Mouse (Mus musculus) kidney, embryonic 16.5 days (tissue): Measurements from ENCODE around the gene Car5a. TPM values are rescaled to one million over a fixed set of nuclear protein-coding genes. Genes with fewer than 3 reads are reported as not detected.

Source experiments
- ATAC-seq: fragments of 200-750 bp; cut with Nextera tagmentation; 2 replicates; pipeline ENCODE4 v1.8.0; 2017; ENCODE audit warnings: moderate TSS enrichment; ENCODE audit not compliant: low FRiP score, low TSS enrichment
- H3K27ac ChIP-seq: fragments of 300-500 bp; sonication (generic); 2 replicates; pipeline ENCODE4 v1.5.1; 2014; ENCODE audit warnings: low read length
- H3K27me3 ChIP-seq: fragments of 300-500 bp; sonication (generic); 2 replicates; pipeline ENCODE4 v1.6.1; 2014; ENCODE audit warnings: low read length, control low read depth, mixed read lengths; ENCODE audit not compliant: insufficient read depth
- H3K36me3 ChIP-seq: fragments of 300-500 bp; sonication (generic); 2 replicates; pipeline ENCODE4 v1.6.1; 2014; ENCODE audit warnings: low read length, control low read depth, mixed read lengths; ENCODE audit not compliant: insufficient read depth
- H3K4me1 ChIP-seq: fragments of 300-500 bp; sonication (generic); 2 replicates; pipeline ENCODE4 v1.6.1; 2014; ENCODE audit warnings: low read length, control low read depth, mixed read lengths; ENCODE audit not compliant: insufficient read depth
- H3K4me2 ChIP-seq: fragments of 300-500 bp; sonication (generic); replicated peaks from 2 replicates; pipeline ENCODE4 v1.6.1; 2014; ENCODE audit warnings: low read depth, low read length
- H3K4me3 ChIP-seq: fragments of 300-500 bp; sonication (generic); 2 replicates; pipeline ENCODE4 v1.5.1; 2014; ENCODE audit warnings: mild to moderate bottlenecking, low read length
- H3K9ac ChIP-seq: fragments of 300-500 bp; sonication (generic); replicated peaks from 2 replicates; pipeline ENCODE4 v1.6.1; 2014; ENCODE audit warnings: low read length
- H3K9me3 ChIP-seq: fragments of 300-500 bp; sonication (generic); 2 replicates; pipeline ENCODE4 v1.6.1; 2016; ENCODE audit warnings: low read length, control low read depth
- WGBS: fragments of 180-500 bp; shearing (Covaris S2); extraction: QIAGEN DNeasy Blood & Tissue Kit; methylation state at CpG from one replicate; pipeline ENCODE4 v1.1.7; 2014; 5-methylcytosine and 5-hydroxymethylcytosine counted together
- polyA plus RNA-seq: library from polyadenylated mRNA; unstranded; fragments of >200 nt; fragmentation: Nextera tagmentation; extraction: Ambion mirVana; gene quantifications from 2 replicates; pipeline ENCODE4 v1.2.1, GENCODE M21; 2015

Gene Car5a
- not detected in 2 replicates for polyA plus RNA-seq

- H3K9ac ChIP-seq, result no peak within 1 kb of the TSS; the same call in 1 of the 2 replicates
- H3K4me1 ChIP-seq, result peaks cover 19% of the 10 kb centered on the region
- no peak for ATAC-seq
- H3K9me3 ChIP-seq, result no peaks in the 10 kb centered on the region
- H3K27me3 ChIP-seq, result no peaks in the 10 kb centered on the region
- H3K27ac ChIP-seq, result no peak within 1 kb of the TSS
- H3K4me3 ChIP-seq, result no peak within 1 kb of the TSS
- H3K36me3 ChIP-seq, result no peaks in the 10 kb centered on the region
- no peak within 1 kb of the TSS for H3K4me2 ChIP-seq
Observed at GRCm38 (mm10) chr8:121944831-121945230, at the start of gene Car5a. Car5a (minus strand) TSS chr8:121944904.

GRCm38 (mm10) chr8:121992911-121993310 lies 48.2 kb upstream of the Car5a start:
- ATAC-seq, result no peak

GRCm38 (mm10) chr8:121991611-121992010 lies 46.9 kb upstream of the Car5a start:
- peaks cover 34% of the 10 kb centered on the region for H3K36me3 ChIP-seq
- H3K4me2 ChIP-seq, result no peak overlapping the region
- H3K27ac ChIP-seq, result no peak overlapping the region
- H3K9ac ChIP-seq, result no peak overlapping the region
- WGBS, result 82% methylated on average over 7 of the region's 7 CpGs
- H3K4me1 ChIP-seq, result no peaks in the 10 kb centered on the region
- no peaks in the 10 kb centered on the region for H3K9me3 ChIP-seq
- no peaks in the 10 kb centered on the region for H3K27me3 ChIP-seq
- ATAC-seq, result no peak
- H3K4me3 ChIP-seq, result no peak overlapping the region

More at GRCm38 (mm10) chr8:121992911-121993310, 48.2 kb upstream of the Car5a start:
- H3K27ac ChIP-seq, result no peak overlapping the region
- no peaks in the 10 kb centered on the region for H3K9me3 ChIP-seq
- no peak overlapping the region for H3K4me3 ChIP-seq
- H3K4me2 ChIP-seq, result no peak overlapping the region
- H3K4me1 ChIP-seq, result no peaks in the 10 kb centered on the region
- peaks cover 45% of the 10 kb centered on the region for H3K36me3 ChIP-seq
- 83% methylated on average over 4 of the region's 4 CpGs for WGBS
- no peak overlapping the region for H3K9ac ChIP-seq
- H3K27me3 ChIP-seq, result no peaks in the 10 kb centered on the region

GRCm38 (mm10) chr8:121990506-121991255 lies 46.0 kb upstream of the Car5a start:
- Histone ChIP-seq H3K36me3 (peaks cover 38% of the 10 kb centered on the region), H3K9ac (no peak overlapping the region), H3K9me3 (no peaks in the 10 kb centered on the region), H3K27ac (no peak overlapping the region), H3K4me2 (no peak overlapping the region), H3K27me3 (no peaks in the 10 kb centered on the region), H3K4me1 (no peaks in the 10 kb centered on the region), H3K4me3 (no peak overlapping the region)
- 79% methylated on average over 9 of the region's 9 CpGs for WGBS
- no peak for ATAC-seq

- Histone ChIP-seq H3K27me3 (no peaks in the 10 kb centered on the region), H3K4me2 (no peak overlapping the region), H3K27ac (no peak overlapping the region), H3K4me3 (no peak overlapping the region), H3K9ac (no peak overlapping the region), H3K4me1 (no peaks in the 10 kb centered on the region), H3K36me3 (peaks cover 43% of the 10 kb centered on the region), H3K9me3 (no peaks in the 10 kb centered on the region)
- no peak for ATAC-seq
- 87% methylated on average over 5 of the region's 5 CpGs for WGBS
Observed at GRCm38 (mm10) chr8:121987892-121988291, 43.2 kb upstream of the Car5a start.

- Histone ChIP-seq H3K9me3 (no peaks in the 10 kb centered on the region), H3K4me1 (no peaks in the 10 kb centered on the region), H3K4me2 (no peak overlapping the region), H3K36me3 (peaks cover 47% of the 10 kb centered on the region; the same call in 1 of the 2 replicates), H3K27ac (no peak overlapping the region), H3K27me3 (no peaks in the 10 kb centered on the region), H3K4me3 (no peak overlapping the region), H3K9ac (no peak overlapping the region)
- no peak for ATAC-seq
- WGBS, result 98% methylated on average over 3 of the region's 3 CpGs
Observed at GRCm38 (mm10) chr8:121985673-121986072, 41.0 kb upstream of the Car5a start.

GRCm38 (mm10) chr8:121981520-121981895 lies 36.8 kb upstream of the Car5a start:
- no peaks in the 10 kb centered on the region for H3K9me3 ChIP-seq
- no peak overlapping the region for H3K27ac ChIP-seq
- no peak for ATAC-seq
- H3K27me3 ChIP-seq, result no peaks in the 10 kb centered on the region
- H3K4me2 ChIP-seq, result no peak overlapping the region
- H3K36me3 ChIP-seq, result peaks cover 50% of the 10 kb centered on the region
- H3K4me3 ChIP-seq, result no peak overlapping the region
- WGBS, result 79% methylated on average over 7 of the region's 7 CpGs
- H3K9ac ChIP-seq, result no peak overlapping the region
- H3K4me1 ChIP-seq, result no peaks in the 10 kb centered on the region

- ATAC-seq, result no peak
Observed at GRCm38 (mm10) chr8:121980792-121981519, 36.3 kb upstream of the Car5a start.

GRCm38 (mm10) chr8:121978670-121979069 lies 34.0 kb upstream of the Car5a start:
- Histone ChIP-seq H3K4me3 (no peak overlapping the region), H3K9ac (no peak overlapping the region), H3K4me2 (no peak overlapping the region), H3K9me3 (no peaks in the 10 kb centered on the region), H3K27ac (no peak overlapping the region), H3K36me3 (peaks cover 57% of the 10 kb centered on the region), H3K27me3 (no peaks in the 10 kb centered on the region), H3K4me1 (no peaks in the 10 kb centered on the region)
- ATAC-seq, result no peak
- WGBS, result 94% methylated on average over 13 of the region's 13 CpGs

More at GRCm38 (mm10) chr8:121980792-121981519, 36.3 kb upstream of the Car5a start:
- WGBS, result 92% methylated on average over 11 of the region's 11 CpGs
- H3K9me3 ChIP-seq, result no peaks in the 10 kb centered on the region
- peaks cover 52% of the 10 kb centered on the region for H3K36me3 ChIP-seq
- no peak overlapping the region for H3K9ac ChIP-seq
- no peaks in the 10 kb centered on the region for H3K4me1 ChIP-seq
- H3K4me3 ChIP-seq, result no peak overlapping the region
- H3K27ac ChIP-seq, result no peak overlapping the region
- H3K27me3 ChIP-seq, result no peaks in the 10 kb centered on the region
- H3K4me2 ChIP-seq, result no peak overlapping the region
